Mouse (Mus musculus): ENCODE data around the gene C730034F03Rik.
A peak's percentile ranks its signal among the peaks of the same experiment; 100 is the strongest.
"Not testable (repeated sequence)": the region's sequence is repeated elsewhere in the genome, so short reads cannot be mapped to it uniquely, and the experiment has no call there.

Gene C730034F03Rik

GRCm38 (mm10) chr15:89429352-89430221 lies at the start of gene C730034F03Rik, which contains the start of the genes Gm44502 and Chkb:
TSS of gene C730034F03Rik (plus strand) at chr15:89429589.
TSS of gene Gm44502 (minus strand) at chr15:89429696.
TSS of gene Chkb (minus strand) at chr15:89429908.
- DNase-seq (ENCODE audit: low read depth) = peak; percentile 91

- DNase-seq (ENCODE audit: low read depth) = no peak
Observed at GRCm38 (mm10) chr15:89384617-89385016, 44.8 kb upstream of the C730034F03Rik start, which contains the start of gene Klhdc7b. TSS of gene Klhdc7b (plus strand) at chr15:89384917.

GRCm38 (mm10) chr15:89387127-89387526 lies 42.3 kb upstream of the C730034F03Rik start:
- DNase-seq (ENCODE audit: low read depth) = no peak

- DNase-seq (ENCODE audit: low read depth) = no peak
Observed at GRCm38 (mm10) chr15:89390081-89390480, 39.3 kb upstream of the C730034F03Rik start.

- no peak for DNase-seq (ENCODE audit: low read depth)
Observed at GRCm38 (mm10) chr15:89396883-89397282, 32.5 kb upstream of the C730034F03Rik start.

GRCm38 (mm10) chr15:89398146-89398545 lies 31.2 kb upstream of the C730034F03Rik start:
- no peak for DNase-seq (ENCODE audit: low read depth)

- no peak for DNase-seq (ENCODE audit: low read depth)
Observed at GRCm38 (mm10) chr15:89399716-89400115, 29.7 kb upstream of the C730034F03Rik start.

- no peak for DNase-seq (ENCODE audit: low read depth)
Observed at GRCm38 (mm10) chr15:89402471-89402870, 26.9 kb upstream of the C730034F03Rik start.

- DNase-seq (ENCODE audit: low read depth) = no peak
Observed at GRCm38 (mm10) chr15:89404831-89405623, 24.4 kb upstream of the C730034F03Rik start.

GRCm38 (mm10) chr15:89406691-89407090 lies 22.7 kb upstream of the C730034F03Rik start:
- DNase-seq (ENCODE audit: low read depth) = no peak

GRCm38 (mm10) chr15:89410118-89410517 lies 19.3 kb upstream of the C730034F03Rik start, which contains the start of gene Syce3:
TSS of gene Syce3 (minus strand) at chr15:89410503.
- no peak for DNase-seq (ENCODE audit: low read depth)

GRCm38 (mm10) chr15:89415282-89415681 lies 14.1 kb upstream of the C730034F03Rik start:
- DNase-seq (ENCODE audit: low read depth) = no peak

- DNase-seq (ENCODE audit: low read depth) = no peak
Observed at GRCm38 (mm10) chr15:89421938-89422337, 7.5 kb upstream of the C730034F03Rik start.

- no peak for DNase-seq (ENCODE audit: low read depth)
Observed at GRCm38 (mm10) chr15:89424621-89425020, 4.8 kb upstream of the C730034F03Rik start.

- DNase-seq (ENCODE audit: low read depth) = no peak
Observed at GRCm38 (mm10) chr15:89425711-89426121, 3.7 kb upstream of the C730034F03Rik start, which contains the start of gene Cpt1b. TSS of gene Cpt1b (minus strand) at chr15:89425863.

GRCm38 (mm10) chr15:89426716-89427115 lies 2.7 kb upstream of the C730034F03Rik start:
- no peak for DNase-seq (ENCODE audit: low read depth)

GRCm38 (mm10) chr15:89428136-89428790 lies 1.1 kb upstream of the C730034F03Rik start:
- no peak for DNase-seq (ENCODE audit: low read depth)

- no peak for DNase-seq (ENCODE audit: low read depth)
Observed at GRCm38 (mm10) chr15:89428821-89429351, 503 bp upstream of the C730034F03Rik start.

- no peak for DNase-seq (ENCODE audit: low read depth)
Observed at GRCm38 (mm10) chr15:89430341-89430740, 952 bp downstream of the C730034F03Rik start.

- DNase-seq (ENCODE audit: low read depth) = not testable (repeated sequence)
Observed at GRCm38 (mm10) chr15:89430771-89431170, 1.4 kb downstream of the C730034F03Rik start.

- DNase-seq (ENCODE audit: low read depth) = no peak
Observed at GRCm38 (mm10) chr15:89431271-89431670, 1.9 kb downstream of the C730034F03Rik start.

- DNase-seq (ENCODE audit: low read depth) = no peak
Observed at GRCm38 (mm10) chr15:89431806-89432205, 2.4 kb downstream of the C730034F03Rik start.

Data from fibroblast of lung, adult 2 months (primary cell).